Mouse (Mus musculus) liver, embryonic 14.5 days (tissue): ENCODE results near the gene Arhgdig.
"Not testable (repeated sequence)": the region's sequence is repeated elsewhere in the genome, so short reads cannot be mapped to it uniquely, and the experiment has no call there.

Experiments
- CTCF ChIP-seq: IDR thresholded peaks from 2 replicates; pipeline ENCODE4 v1.5.1; 2016; ENCODE audit warnings: antibody characterized with exemption, low read depth, control low read depth
- EP300 ChIP-seq: IDR thresholded peaks from 2 replicates; pipeline ENCODE4 v1.6.1; 2016; ENCODE audit warnings: antibody characterized with exemption, low read depth

- TF ChIP-seq CTCF, EP300: not testable (repeated sequence)
Measured at GRCm38 (mm10) chr17:26191486-26191885, 16.1 kb downstream of the Arhgdig start.
